Mouse (Mus musculus) E14TG2a.4 (cell line): Measurements from ENCODE around the gene Pcbp3.

ENCODE experiments used
- CTCF ChIP-seq: conservative IDR thresholded peaks from 2 replicates; pipeline ENCODE4 v1.5.1; 2014; ENCODE audit warnings: low read length
- POU5F1 ChIP-seq: IDR thresholded peaks from 2 replicates; pipeline ENCODE4 v1.6.1; 2014; ENCODE audit warnings: low read length, borderline replicate concordance

- TF ChIP-seq CTCF = no peak
- no peak for TF ChIP-seq POU5F1
Measured at GRCm38 (mm10) chr10:76753640-76754039, 208.0 kb downstream of the Pcbp3 start.
